In the genomic region with DNA sequence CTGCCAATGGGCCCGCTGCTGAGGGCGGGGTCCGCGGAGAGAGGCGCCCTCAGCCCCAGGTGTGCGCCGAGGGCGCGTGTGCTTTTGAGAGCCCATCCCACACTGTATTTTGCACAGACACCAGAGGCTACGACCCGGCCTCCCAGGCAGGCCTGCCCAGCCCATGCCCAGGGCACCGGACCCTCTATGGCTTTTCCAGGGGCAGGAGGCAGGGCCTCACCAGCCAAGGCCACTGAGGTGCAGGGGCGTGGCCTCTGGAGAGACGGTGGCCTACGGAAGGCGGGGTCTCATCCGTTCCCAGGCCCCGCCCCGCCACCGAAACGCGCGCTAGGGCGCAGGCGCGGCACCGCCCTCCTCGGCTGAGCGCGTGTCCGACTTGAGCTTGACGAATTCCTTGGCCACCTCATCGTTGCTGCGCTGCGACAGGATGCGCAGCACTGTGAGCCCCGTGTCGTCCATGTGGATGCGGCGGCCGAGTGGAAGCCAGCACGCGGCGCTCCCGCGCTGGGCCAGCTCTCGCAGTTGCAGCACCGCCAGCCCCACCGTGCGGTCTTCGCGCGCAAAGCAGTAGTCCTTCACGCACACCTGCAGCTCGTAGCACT, we compare ENCODE assay signal across 8 mouse cellular contexts. TPM values are rescaled to one million over a fixed set of nuclear protein-coding genes. Genes with fewer than 3 reads are reported as not detected.
DNase-seq lines count a peak whose midpoint lies in the region; ATAC-seq lines count a peak whose summit lies in the region.

No protein-coding gene starts in this region.

- H3K4me3 ChIP-seq in forebrain, embryonic 13.5 days: peak overlapping the region; percentile 53
- peak overlapping the region; percentile 49 for H3K4me3 ChIP-seq in neural tube, embryonic 15.5 days (replicated peaks)

- peak overlapping the region; percentile 75 for H3K9ac ChIP-seq in forebrain, embryonic 13.5 days
- H3K9ac ChIP-seq in neural tube, embryonic 15.5 days (replicated peaks): peak overlapping the region; percentile 56

- peaks cover 5% of the 10 kb centered on the region for H3K9me3 ChIP-seq in forebrain, embryonic 13.5 days (replicated peaks)
- H3K9me3 ChIP-seq in neural tube, embryonic 15.5 days (replicated peaks): no peaks in the 10 kb centered on the region

- peak; percentile 37 for ATAC-seq in cerebellum, adult (ENCODE audit: insufficient number of reproducible peaks, low FRiP score, low TSS enrichment)
- peak; percentile 82 for ATAC-seq in forebrain, embryonic 13.5 days
- ATAC-seq in neural tube, embryonic 15.5 days (ENCODE audit: low FRiP score): peak; percentile 90

- intact Hi-C loops in heart, postnatal 14 days (cut with DNase I): no loop called here

- H3K4me2 ChIP-seq in forebrain, embryonic 13.5 days: peak overlapping the region; percentile 95
- peak overlapping the region; percentile 98 for H3K4me2 ChIP-seq in neural tube, embryonic 15.5 days

- peaks cover 41% of the 10 kb centered on the region for H3K27me3 ChIP-seq in forebrain, embryonic 13.5 days
- peaks cover 12% of the 10 kb centered on the region for H3K27me3 ChIP-seq in neural tube, embryonic 15.5 days (replicated peaks)

- under 1% methylated on average over 55 of the region's 55 CpGs for WGBS in forebrain, embryonic 13.5 days
- under 1% methylated on average over 50 of the region's 55 CpGs for WGBS in neural tube, embryonic 15.5 days

- DNase-seq in CD8-positive naive resting alpha-beta T cell, adult 2 months (ENCODE audit: low read depth in 2 of 2, low spot score in 2 of 2): peak; percentile 79 to 85
- DNase-seq in heart, postnatal 14 days: peak; percentile 95 to 96
- DNase-seq in layer of hippocampus, adult 11-12 months (ENCODE audit: low spot score): peak; percentile 91
- peak; percentile 93 to 95 for DNase-seq in lung, adult 18-20 months
- DNase-seq in testis, postnatal 14 days (ENCODE audit: low spot score): peak; percentile 92

- peak overlapping the region; percentile 65 for H3K27ac ChIP-seq in forebrain, embryonic 13.5 days
- peak overlapping the region; percentile 87 for H3K27ac ChIP-seq in neural tube, embryonic 15.5 days (replicated peaks)

- H3K36me3 ChIP-seq in forebrain, embryonic 13.5 days (ENCODE audit: poor library complexity, severe bottlenecking): peaks cover 35% of the 10 kb centered on the region
- peaks cover 26% of the 10 kb centered on the region for H3K36me3 ChIP-seq in neural tube, embryonic 15.5 days

- peaks cover 19% of the 10 kb centered on the region for H3K4me1 ChIP-seq in forebrain, embryonic 13.5 days
- peaks cover 35% of the 10 kb centered on the region for H3K4me1 ChIP-seq in neural tube, embryonic 15.5 days

RNA-seq across cellular contexts. Expression of gene Colgalt1, which starts 18.4 kb away (rescaled TPM):
- 37.5 and 39.9 TPM in 2 replicates for polyA plus RNA-seq in forebrain, embryonic 13.5 days (2015; fragmentation: Nextera tagmentation; extraction: Ambion mirVana)
- total RNA-seq in heart, postnatal 14 days (2021): 10 to 100 TPM; 44.1 TPM
- 73.4 and 76.9 TPM in 2 replicates for polyA plus RNA-seq in neural tube, embryonic 15.5 days (2015; fragmentation: Nextera tagmentation; extraction: Ambion mirVana)

RNA-seq across cellular contexts. Expression of gene Fam129c, which starts 31.7 kb away (rescaled TPM):
- 5.1 and 6.2 TPM in 2 replicates for polyA plus RNA-seq in forebrain, embryonic 13.5 days (2015; fragmentation: Nextera tagmentation; extraction: Ambion mirVana)
- total RNA-seq in heart, postnatal 14 days (2021): 1 to 10 TPM; 1.6 to 2.7 TPM
- polyA plus RNA-seq in neural tube, embryonic 15.5 days (2015; fragmentation: Nextera tagmentation; extraction: Ambion mirVana): 8.4 and 10.2 TPM in 2 replicates

RNA-seq across cellular contexts. Expression of gene Pgls, which starts 37.2 kb away (rescaled TPM):
- 201 and 206 TPM in 2 replicates for polyA plus RNA-seq in forebrain, embryonic 13.5 days (2015; fragmentation: Nextera tagmentation; extraction: Ambion mirVana)
- total RNA-seq in heart, postnatal 14 days (2021): 10 to 100 TPM; 72.9 to 74.2 TPM
- 223 and 232 TPM in 2 replicates for polyA plus RNA-seq in neural tube, embryonic 15.5 days (2015; fragmentation: Nextera tagmentation; extraction: Ambion mirVana)

RNA-seq across cellular contexts. Expression of gene Unc13a, which starts 42.4 kb away (rescaled TPM):
- polyA plus RNA-seq in forebrain, embryonic 13.5 days (2015; fragmentation: Nextera tagmentation; extraction: Ambion mirVana): 13.0 and 15.8 TPM in 2 replicates
- 1 to 10 TPM in 1 of 2 experiments, under 1 TPM in 1; 0.93 to 1.1 TPM for total RNA-seq in heart, postnatal 14 days (2021)
- polyA plus RNA-seq in neural tube, embryonic 15.5 days (2015; fragmentation: Nextera tagmentation; extraction: Ambion mirVana): 18.1 and 22.2 TPM in 2 replicates

RNA-seq across cellular contexts. Expression of gene Jak3, which starts 46.9 kb away (rescaled TPM):
- polyA plus RNA-seq in forebrain, embryonic 13.5 days (2015; fragmentation: Nextera tagmentation; extraction: Ambion mirVana): 1.6 and 1.7 TPM in 2 replicates
- total RNA-seq in heart, postnatal 14 days (2021): 10 to 100 TPM; 11.7 to 13.3 TPM
- 7.4 and 11.5 TPM in 2 replicates for polyA plus RNA-seq in neural tube, embryonic 15.5 days (2015; fragmentation: Nextera tagmentation; extraction: Ambion mirVana)

Comparison
In these comparisons a context has a peak if more than half of its experiments do, and no peak if none do; other contexts are left out.
1. Peak in every context shown above with its lines: DNase-seq, ATAC-seq, H3K4me3 ChIP-seq and H3K27ac ChIP-seq.
2. ATAC-seq: peak in every context shown above with its lines; median percentile 90 in neural tube, embryonic 15.5 days; 82 in forebrain, embryonic 13.5 days; 37 in cerebellum, adult.